Mouse (Mus musculus): ENCODE measurements around the gene Vdac2.

Vdac2 gene

DNA sequence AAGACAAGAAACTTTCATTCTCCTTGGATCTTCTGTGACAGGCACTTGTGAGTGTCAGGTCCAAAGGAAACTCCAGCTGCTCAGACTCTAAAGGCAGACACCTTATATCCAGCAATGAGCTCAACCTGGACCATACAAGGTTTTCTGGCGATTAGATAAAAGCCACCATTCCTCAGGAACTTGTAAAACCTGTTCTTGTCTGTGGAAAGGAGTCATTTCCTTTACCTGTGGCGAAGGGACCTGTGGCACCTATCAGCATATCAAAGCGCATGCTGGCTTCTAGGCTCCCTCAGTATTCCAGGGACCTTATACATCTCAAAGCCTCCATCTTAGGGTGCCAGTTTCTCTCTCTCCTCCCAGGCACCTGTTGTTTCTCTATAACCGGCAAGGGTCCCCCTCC, 7.6 kb upstream of the Vdac2 start:
- DNase-seq (ENCODE audit: low spot score in 2 of 2): no peak

DNA sequence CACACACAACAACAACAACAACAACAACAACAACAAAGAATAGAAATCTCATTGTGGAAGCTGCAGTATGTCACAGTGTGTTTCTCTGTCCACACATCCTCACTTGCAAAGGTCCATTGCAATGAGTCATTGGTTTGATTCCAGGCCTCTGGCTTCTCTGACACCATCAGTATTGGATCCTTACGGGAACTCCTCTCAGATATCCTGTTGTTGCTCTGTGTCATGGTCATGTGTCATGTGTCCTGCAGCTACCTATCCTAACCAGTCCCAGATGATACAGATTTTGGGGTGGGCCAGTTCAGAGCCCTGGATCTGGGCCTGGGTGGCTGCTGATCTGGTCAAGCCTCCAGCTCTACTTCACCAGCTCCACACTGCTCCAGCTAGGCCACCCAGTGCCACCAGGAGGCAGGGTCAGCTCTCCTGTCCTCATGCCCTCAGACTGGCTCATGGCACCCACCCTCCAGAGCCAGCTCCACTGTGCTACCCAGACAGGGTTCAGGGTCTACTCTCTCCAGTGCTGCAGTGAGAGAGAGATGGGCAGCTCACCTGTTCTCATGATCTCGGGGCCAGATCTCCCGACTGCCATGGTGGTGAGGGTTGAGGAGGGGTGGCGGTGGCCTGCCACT, 4.0 kb upstream of the Vdac2 start:
- DNase-seq (ENCODE audit: low spot score in 2 of 2): no peak

DNA sequence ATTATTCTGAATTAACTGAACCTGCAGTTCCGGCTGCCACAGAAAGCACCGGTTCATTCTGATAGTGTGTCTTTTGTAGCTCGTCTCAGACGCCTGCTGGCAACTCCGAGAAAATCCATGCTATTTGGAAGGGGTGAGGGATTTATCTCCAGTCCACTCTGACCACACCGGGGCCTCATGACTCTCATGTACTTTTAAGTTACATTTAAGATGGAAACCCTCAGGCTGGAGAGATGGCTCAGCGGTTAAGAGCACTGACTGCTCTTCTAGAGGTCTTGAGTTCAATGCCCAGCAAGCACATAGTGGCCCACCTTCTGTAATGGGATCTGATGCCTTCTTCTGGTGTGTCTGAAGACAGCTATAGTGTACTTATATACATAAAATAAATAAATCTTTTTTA, 2.7 kb upstream of the Vdac2 start:
- DNase-seq (ENCODE audit: low spot score in 2 of 2): no peak

DNA sequence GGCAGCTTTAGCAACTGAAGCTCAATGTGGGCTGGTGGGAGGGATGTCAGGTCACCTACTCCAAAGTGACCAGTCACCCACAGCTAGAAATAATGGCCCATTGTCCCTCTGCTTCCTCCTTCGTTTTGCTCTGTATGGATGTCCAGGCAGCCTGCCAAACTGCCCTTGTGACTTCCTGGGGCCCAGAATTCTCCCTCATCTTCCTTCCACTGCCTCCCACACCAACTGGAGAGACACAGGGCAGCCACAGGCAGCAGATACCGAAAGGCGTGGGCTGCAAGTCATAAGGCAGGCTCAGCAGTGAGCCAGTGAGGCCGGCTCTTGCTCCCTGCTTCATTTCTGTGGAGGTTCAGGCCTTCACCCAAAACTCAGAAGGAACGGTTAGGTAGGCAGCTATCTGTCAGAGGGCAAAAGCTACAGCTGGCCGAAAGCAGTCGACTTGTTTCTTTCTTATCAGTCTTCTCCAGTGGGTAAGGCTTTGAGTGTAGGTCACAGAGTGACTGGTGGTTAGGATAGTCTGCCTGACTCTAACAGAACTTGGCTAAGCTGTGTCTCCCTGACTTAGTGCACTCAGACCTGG, 2.2 kb upstream of the Vdac2 start:
- peak; percentile 33 to 77 for DNase-seq (ENCODE audit: low spot score in 2 of 2)

DNA sequence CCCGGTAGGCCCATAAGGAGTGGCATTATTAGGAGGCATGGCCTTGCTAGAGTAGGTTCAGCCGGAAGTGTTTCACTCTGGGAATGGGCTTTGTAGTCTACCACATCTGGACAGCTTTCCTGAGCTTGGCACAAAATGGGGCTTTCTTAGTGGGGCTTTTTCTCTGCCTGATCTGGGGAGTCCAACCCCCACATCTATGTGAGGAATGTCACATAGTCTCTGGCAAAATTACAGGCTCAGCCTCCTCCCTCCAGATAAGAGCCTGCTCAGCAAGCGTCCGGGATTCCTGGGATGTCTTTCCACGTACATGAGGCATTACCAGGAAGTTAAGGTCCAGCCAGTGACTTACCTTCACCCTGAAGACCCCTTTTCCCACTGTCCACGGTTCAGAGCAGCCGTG, 1.1 kb upstream of the Vdac2 start:
- no peak for DNase-seq (ENCODE audit: low spot score in 2 of 2)

DNA sequence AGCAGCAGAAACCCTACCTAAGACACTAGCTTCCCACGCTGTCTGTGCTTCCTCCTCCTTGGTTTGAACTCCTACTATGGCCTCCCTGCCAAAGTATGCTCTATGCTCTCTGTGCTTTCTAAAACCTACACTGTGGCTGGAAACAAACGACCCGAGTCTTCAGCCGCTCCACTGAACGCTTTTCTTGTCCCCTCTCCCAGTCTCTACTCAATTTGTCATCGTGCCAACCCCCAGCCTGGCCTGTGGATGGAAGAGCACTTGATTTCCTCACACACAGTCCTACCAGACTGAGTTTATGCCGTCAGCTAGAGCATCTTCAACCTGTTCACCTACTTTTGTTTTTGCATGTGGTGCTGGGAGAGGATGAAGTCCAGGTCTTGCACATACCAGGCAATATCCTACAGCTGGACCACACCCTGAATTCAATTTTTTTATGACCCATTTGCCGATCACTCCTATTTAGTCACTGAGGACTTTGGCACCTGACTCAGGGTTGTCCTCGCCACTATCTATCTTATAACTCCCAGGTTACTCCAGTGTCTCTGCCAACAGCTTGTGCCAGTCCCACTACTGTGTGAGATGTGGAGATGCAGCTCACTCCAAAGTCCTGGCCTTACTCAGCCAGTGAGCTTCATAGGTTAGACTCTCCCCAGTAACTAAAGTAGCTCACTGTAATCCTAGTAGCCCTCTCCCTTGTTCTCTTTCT, 901 bp downstream of the Vdac2 start:
- no peak for DNase-seq (ENCODE audit: low spot score in 2 of 2)

DNA sequence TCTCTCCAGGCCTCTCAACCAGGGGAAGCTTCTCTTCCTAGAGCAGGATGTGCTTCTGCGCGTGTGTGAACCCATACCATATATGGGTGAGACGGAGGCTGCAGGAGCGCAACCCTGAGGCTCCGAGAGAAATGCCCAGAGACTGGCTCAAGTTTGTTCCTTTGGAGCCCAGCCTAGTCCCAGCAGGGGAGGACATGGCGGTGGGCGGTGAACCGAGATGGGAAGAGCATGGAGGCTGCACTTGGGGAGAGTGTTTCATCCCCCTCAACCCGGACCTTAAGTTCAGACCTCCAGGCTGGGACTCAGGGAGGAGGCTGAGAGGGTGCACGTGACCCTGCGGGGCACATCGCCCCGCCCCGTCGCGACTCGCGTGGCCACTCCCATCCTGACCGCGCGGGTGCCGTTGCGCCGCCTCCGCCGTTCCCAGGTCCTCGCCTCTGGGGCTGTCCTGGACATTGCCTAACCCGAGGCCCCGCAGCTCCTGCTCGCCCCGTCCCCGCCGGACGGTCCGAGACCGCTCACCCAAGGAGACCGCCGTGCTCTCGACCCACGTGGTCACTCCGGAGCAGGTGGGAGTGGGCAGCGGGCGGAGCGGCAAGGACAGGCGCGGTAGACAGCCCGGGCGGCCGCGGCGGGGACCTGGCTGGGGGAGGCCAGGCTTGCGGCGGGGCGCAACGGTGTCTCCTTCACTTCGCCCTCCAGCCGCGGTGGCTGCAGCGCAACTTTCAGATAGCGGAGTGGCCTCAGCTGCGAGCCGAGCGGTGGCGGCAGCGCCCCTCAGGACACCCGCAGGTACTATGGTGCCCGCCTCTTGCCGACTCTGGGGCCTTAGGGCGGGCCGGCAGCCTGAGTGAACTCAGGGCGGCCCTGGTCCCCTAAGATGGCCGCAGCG, 6.1 kb downstream of the Vdac2 start:
- DNase-seq (ENCODE audit: low spot score in 2 of 2): peak; percentile 96 to 97

DNA sequence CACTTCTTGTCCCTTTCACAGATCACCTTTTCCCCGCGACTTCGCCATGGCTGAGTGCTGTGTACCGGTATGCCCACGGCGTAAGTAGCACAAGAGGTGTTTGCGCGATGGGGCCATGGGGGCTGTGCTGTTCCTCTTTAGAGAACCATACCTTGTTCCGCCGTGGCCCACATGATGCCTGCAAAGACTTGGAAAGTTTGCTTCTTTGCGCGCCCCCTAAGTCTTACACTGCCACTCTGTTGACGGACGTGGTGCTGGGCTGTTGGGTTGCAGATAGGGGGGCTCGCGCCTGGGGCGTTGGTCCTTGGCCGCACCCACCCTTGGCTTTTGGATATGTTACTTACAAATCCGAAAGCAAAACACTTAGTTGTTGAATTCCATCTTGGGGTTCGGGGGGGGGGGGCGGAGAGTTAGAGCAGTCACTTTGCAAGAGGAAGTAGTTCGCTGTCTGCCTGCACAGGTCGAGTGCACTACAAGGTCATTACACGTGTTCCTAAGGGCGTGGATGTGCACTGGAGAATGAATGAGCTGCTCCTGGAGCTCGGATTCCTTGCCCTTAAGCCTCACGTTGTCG, 6.9 kb downstream of the Vdac2 start:
- no peak for DNase-seq (ENCODE audit: low spot score in 2 of 2)

DNA sequence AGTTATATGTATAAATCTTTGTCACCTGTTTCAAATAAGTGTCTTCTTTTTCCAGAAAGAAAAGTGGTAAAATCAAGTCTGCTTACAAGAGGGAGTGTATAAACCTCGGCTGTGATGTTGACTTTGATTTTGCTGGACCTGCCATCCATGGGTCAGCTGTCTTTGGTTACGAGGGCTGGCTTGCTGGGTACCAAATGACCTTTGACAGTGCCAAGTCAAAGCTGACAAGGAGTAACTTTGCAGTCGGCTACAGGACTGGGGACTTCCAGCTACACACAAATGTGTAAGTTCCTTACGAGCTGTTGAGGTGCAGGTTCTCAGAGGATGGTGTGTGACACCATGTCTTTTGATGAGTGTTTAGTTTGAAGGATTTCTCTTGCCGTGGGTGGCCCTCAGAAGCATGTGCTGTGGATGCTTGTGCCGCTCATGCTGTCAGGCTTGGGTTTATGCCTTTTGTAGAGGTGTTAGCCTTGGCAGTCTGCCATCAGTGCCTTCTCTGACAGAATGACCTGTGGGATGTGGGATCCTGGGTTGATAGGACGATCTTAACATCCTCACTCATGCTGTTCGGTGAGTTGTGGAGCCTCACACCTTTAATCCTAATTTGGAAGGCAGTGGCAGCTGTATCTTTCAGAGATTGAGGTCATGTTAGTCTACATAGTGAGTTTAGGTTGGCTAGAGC, 13.4 kb downstream of the Vdac2 start:
- no peak for DNase-seq (ENCODE audit: low spot score in 2 of 2)

DNA sequence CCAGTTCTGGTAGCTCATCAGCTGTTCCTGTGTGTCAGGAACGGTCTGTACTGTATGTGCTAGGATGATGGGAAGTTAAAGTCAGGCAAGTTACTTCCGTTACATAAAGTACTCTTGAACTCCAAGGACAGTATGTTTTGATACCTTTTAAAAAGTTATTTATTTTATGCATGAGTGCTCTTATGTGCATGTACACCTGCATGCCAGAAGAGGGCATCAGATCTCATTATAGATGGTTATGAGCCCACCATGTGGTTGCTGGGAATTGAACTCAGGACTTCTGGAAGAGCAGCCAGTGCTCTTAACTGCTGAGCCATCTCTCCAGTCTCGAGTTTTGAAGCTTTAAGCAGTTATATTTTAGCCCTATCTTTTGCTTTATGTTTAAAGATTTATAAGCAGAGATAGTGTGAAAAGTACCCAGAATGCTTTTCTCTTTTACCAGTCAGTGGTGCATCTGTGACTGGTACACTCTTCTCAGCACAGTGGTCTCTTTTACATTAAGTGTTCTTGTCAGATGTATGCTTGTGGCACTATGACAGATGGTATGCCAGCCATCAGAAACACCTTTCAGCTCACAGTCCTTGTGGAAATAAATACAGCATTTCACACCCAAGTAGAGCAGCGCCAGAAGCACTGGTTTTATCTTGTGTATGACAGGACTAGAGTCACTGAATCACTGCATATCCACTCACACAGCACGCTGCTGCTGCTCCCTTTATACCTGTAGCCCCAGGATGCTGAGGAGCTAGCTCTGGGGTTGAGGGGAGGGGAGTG, 17.0 kb downstream of the Vdac2 start:
- DNase-seq (ENCODE audit: low spot score in 2 of 2): no peak

DNA sequence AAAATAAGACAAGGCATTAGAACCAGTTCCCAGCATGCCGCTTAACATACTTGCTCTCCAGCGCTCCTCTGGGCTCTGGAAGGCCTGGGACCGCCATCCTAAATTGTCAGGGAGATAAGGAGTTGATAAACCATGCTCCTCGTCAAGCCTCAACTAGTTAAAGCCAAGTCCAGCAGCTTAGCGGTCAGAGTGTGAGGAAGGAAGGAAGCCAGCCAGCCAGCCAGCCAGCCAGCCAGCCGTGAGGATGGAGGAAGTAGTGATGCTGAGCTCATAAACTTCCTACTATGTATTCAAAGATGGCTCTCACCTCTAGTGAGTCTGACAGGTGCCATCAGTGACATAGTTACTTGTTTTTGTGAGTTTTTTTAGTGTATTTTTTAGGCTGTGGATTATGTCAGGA, 18.2 kb downstream of the Vdac2 start:
- no peak for DNase-seq (ENCODE audit: low spot score in 2 of 2)

DNA sequence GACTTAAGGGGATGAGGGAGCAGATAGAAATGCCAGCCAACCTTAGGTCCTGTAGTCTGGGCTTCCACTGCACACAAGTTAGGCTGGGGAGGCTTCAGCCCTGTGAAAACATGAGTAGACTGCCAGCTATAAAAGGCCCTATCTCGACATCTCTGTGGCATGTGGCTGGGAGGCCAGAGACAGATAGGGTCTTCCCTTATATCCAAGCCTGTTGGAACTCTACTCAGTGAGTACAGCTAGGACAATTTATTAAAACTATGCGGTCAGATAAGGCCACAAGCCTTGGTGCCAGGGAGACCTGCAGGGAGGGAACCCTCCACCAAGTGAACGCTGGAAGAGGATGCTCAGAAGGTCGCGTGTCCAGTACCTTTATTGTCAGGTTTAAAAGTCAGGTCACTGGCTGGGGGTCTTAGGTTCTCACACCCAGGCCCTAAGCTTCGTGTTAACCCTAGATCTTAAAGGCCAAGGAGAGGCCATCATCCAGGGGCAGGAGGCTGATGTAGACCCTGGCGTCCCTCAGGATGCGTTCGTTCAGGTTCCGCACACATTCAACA, 21.9 kb downstream of the Vdac2 start:
- no peak for DNase-seq (ENCODE audit: low spot score in 2 of 2)

DNA sequence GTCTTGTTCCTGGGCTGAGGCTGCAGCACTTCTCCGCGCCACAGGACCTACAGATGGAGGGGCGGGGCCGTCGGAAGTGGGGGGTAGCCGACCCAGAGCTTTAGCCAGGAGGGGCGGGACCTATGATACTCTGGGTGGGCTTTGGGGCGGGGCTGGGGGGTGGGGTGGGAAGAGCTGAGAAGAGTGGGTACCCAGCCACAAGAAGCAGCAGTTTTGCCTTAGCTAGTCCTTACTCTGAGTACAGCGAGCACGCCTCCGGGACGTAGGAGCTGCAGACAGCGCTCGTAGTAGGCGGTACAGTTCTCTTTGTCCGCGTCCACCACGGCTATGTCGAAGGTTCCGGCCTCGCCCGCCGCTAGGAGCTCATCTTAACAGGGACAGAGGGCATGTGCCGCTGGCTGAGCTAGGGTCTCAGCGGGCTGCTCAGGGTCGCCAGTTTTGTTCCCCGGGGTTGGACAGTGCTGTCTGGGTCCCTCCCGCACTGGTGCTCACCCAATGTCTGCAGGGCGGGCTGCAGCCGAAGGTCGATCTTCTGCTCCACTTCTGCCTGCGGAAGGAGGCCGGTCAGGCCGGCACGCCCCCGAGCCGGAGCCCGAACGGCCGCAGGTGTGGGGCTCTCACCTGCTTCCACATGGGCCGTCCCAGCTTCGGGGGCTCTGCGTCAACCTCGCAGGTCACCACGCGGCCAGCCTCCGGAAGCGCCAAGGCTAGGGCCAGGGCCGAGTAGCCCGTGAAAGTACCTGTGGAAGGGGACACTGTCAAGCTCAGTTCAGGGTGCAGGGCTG, 22.5 kb downstream of the Vdac2 start:
- DNase-seq (ENCODE audit: low spot score in 2 of 2): peak; percentile 18 to 25

DNA sequence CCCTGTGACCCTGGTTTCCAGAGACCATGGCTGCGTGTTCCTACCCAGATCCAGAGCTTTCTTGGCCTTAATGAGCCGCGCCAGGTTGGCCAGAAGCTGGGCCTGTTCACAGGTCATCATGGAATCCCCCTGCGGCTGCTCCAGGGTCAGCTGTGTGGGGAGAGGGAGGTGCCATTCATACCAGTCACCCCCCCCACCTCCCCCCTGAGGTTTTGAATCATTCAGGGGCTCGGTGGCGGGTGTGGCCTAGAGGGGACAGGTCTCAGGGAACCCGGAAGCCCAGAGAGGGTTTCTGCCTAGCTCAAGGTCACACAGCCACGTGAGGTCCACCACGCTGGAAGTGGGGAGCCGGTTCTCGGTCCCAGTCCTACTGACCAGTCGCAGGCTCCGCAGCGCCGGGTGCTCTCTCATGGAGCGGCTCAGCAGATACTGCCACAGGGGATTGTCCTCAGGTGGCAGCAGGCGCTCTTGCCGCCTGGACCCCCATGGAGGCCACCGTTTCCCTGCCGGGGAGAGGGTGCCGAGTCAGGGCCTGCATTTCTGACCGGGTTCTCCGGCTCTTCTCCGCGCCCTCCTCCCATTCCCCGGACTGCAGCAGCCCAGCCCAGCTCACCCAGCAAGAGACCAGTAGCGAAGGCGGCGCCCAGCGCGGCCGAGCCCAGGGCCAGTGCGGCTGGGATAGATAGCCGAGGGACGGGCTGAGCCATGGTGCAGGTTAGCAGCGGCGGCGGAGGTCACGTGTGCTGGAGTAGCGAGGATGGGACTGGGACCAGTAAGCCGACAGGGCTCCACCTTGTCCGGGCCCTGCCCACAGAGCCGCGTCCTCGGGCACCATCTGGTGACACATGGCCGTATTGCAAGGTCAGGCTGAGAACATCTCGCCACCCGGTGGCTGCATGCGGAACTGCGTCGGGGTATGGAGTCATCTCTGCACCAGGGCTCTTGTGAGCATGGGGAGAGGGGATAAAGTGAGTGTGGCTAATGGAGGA, 23.4 kb downstream of the Vdac2 start, which contains the start of gene Comtd1:
Gene Comtd1 (minus strand): TSS at position 812 of the 989 bp plus-strand sequence.
- peak; percentile 93 to 94 for DNase-seq (ENCODE audit: low spot score in 2 of 2)

DNA sequence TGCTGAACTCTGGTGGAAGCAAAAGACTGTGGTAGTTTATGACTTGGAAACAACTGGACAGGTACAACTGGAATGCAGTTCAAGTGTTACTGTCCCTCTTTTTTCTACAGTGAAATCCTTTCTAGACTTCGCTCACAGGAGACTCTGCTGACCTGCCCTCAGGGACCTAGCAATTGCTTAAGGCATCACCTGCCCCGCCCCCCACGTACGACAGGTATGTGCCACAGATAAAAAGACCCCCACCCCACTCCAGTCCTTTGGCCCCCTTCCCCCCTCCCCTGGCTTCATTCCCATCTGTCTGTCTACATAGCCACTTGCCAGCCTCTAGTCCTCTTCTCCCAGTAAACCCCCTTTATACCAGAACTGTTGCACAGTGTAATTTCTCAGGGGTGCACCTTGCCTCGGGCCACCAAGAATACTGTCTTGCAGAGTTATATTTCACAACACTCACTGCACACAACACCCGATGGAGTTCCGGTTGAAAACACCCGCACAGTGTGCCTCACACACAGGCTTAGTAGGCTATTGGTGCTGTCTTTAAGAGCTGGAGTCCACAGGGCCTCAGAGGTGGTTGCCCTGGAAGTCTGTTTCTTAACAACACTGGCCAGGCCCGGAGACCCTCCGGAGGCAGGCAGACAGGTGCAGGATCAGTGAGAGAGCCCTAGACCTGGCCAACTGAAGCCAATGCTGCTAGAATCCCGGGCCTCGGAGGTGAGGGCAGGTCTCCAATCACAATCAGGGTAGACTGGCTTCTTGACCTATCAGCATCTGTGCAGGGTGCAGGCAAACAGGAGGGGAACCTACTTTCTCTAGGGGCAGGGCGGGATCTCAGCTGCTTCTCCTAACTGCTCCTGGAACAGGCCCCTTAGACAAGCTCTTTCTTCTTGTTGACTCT, 24.7 kb downstream of the Vdac2 start:
- no peak for DNase-seq (ENCODE audit: low spot score in 2 of 2)

DNA sequence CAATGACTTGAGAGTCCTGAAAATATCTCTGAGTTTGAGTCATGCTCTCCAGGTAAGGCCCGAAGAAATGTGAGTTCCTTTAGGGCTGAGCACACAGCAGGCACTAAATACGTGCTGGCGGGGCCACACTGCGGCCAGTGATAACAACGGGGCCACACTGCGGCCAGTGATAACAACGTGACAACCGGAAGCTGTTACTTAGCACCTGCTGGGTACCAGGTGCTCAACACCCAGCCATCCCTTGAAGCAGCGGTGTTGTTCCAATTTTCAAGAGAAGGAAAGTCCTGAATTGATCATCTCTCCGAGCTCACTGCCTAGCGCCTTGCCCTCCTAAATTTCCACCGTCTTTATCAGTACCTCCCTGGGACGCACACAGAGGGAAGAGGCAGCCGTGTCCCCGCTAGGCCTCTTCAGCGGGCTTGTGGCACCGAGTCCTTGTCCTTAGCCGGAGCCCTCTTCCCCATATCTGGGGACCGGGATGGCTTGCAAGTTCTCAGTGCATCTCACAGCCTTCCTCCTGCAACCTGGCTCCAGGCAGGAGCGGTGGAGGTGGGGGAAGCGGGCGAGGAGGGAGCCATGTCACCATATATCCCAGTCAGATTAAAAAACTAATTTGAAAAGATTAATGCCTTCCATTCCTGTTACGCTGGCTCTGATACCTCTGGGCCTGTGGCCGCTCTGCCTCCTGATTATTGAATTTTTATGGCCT, 25.5 kb downstream of the Vdac2 start:
- DNase-seq (ENCODE audit: low spot score in 2 of 2): no peak
